Mouse (Mus musculus) heart, postnatal 4 days (tissue): ENCODE measurements around the gene Gm16368. TPM values are rescaled to one million over a fixed set of nuclear protein-coding genes. Genes with fewer than 3 reads are reported as not detected.
"Not testable (repeated sequence)": the region's sequence is repeated elsewhere in the genome, so short reads cannot be mapped to it uniquely, and the experiment has no call there.

ENCODE experiments used
- DNase-seq: peaks from one replicate; pipeline ENCODE4 v3.0.0; 2021
- total RNA-seq, 2 experiments: library from RNA; stranded (reverse); gene quantifications; 2 replicates each; pipeline ENCODE4 v1.2.3; 2021

Gene Gm16368
- not detected for total RNA-seq

GRCm38 (mm10) chr12:88083397-88083796 is at the start of gene Gm16368:
Gene Gm16368 (plus strand): TSS chr12:88083697.
- DNase-seq, result not testable (repeated sequence)

- DNase-seq, result not testable (repeated sequence)
These were observed 44.4 kb upstream of the Gm16368 start for GRCm38 (mm10) chr12:88039062-88039461.

- not testable (repeated sequence) for DNase-seq
These were observed 43.8 kb upstream of the Gm16368 start for GRCm38 (mm10) chr12:88039703-88040102.

- not testable (repeated sequence) for DNase-seq
These were observed 38.3 kb upstream of the Gm16368 start for GRCm38 (mm10) chr12:88045226-88045625.

Other genes with a start within 250 kb of the Gm16368 start
- gene Gm2001, start 241.4 kb upstream of the Gm16368 start, total RNA-seq, result not detected
- not detected for gene Gm2016, start 209.6 kb upstream of the Gm16368 start, total RNA-seq
- gene Gm2022, start 188.3 kb upstream of the Gm16368 start, total RNA-seq, result not detected
- gene Gm2035, start 163.8 kb upstream of the Gm16368 start, total RNA-seq, result not detected
- gene Gm2042, start 129.6 kb upstream of the Gm16368 start, total RNA-seq, result not detected
- gene Gm2075, start 71.8 kb upstream of the Gm16368 start, total RNA-seq, result not detected
- gene Gm6803, start 64.9 kb upstream of the Gm16368 start, total RNA-seq, result not detected
- not detected for gene Gm2056, start 56.7 kb upstream of the Gm16368 start, total RNA-seq
- gene Gm10436, start 98.4 kb downstream of the Gm16368 start, total RNA-seq, result not detected
- not detected for gene Gm8332, start 166.4 kb downstream of the Gm16368 start, total RNA-seq
- gene Gm5662, start 190.8 kb downstream of the Gm16368 start, total RNA-seq, result not detected
- gene Gm5039, start 240.3 kb downstream of the Gm16368 start, total RNA-seq, result not detected